Mouse (Mus musculus): Measurements from ENCODE around the gene Aox2. TPM values are rescaled to one million over a fixed set of nuclear protein-coding genes. Genes with fewer than 3 reads are reported as not detected.

The Aox2 gene
- polyA plus RNA-seq (2012; ENCODE audit: insufficient read depth, insufficient read length, missing spikeins), result 0.23 TPM in 1 of 2 replicates, not detected in the other

GRCm38 (mm10) chr1:58278026-58278425 is at the start of gene Aox2:
Aox2 (plus strand) TSS chr1:58278326.
- TF ChIP-seq POLR2A (IDR thresholded peaks at IDR 0.05; ENCODE audit: borderline replicate concordance, low read depth, low read length) (no peak), CTCF (IDR thresholded peaks at IDR 0.05; ENCODE audit: low read depth, low read length) (no peak)
- Histone ChIP-seq H3K4me1 (ENCODE audit: control insufficient read depth, insufficient read depth, low read length) (no peaks in the 10 kb centered on the region), H3K27ac (ENCODE audit: insufficient read depth, low read depth, low read length) (no peak within 1 kb of the TSS), H3K4me3 (ENCODE audit: insufficient read depth, low read length) (no peak within 1 kb of the TSS)

GRCm38 (mm10) chr1:58228916-58229315 is 49.2 kb upstream of the Aox2 start:
- TF ChIP-seq POLR2A (IDR thresholded peaks at IDR 0.05; ENCODE audit: borderline replicate concordance, low read depth, low read length) (no peak), CTCF (IDR thresholded peaks at IDR 0.05; ENCODE audit: low read depth, low read length) (no peak)
- H3K27ac ChIP-seq (ENCODE audit: insufficient read depth, low read depth, low read length), result no peak overlapping the region
- no peak overlapping the region for H3K4me3 ChIP-seq (ENCODE audit: insufficient read depth, low read length)

GRCm38 (mm10) chr1:58229774-58230173 is 48.4 kb upstream of the Aox2 start:
- no peaks in the 10 kb centered on the region for H3K4me1 ChIP-seq (ENCODE audit: control insufficient read depth, insufficient read depth, low read length)
- TF ChIP-seq CTCF (IDR thresholded peaks at IDR 0.05; ENCODE audit: low read depth, low read length) (no peak), POLR2A (IDR thresholded peaks at IDR 0.05; ENCODE audit: borderline replicate concordance, low read depth, low read length) (no peak)

More at GRCm38 (mm10) chr1:58228916-58229315, 49.2 kb upstream of the Aox2 start:
- no peaks in the 10 kb centered on the region for H3K4me1 ChIP-seq (ENCODE audit: control insufficient read depth, insufficient read depth, low read length)

GRCm38 (mm10) chr1:58230542-58230941 is 47.6 kb upstream of the Aox2 start:
- Histone ChIP-seq H3K4me3 (ENCODE audit: insufficient read depth, low read length) (no peak overlapping the region), H3K4me1 (ENCODE audit: control insufficient read depth, insufficient read depth, low read length) (no peaks in the 10 kb centered on the region), H3K27ac (ENCODE audit: insufficient read depth, low read depth, low read length) (no peak overlapping the region)
- TF ChIP-seq POLR2A (IDR thresholded peaks at IDR 0.05; ENCODE audit: borderline replicate concordance, low read depth, low read length) (no peak), CTCF (IDR thresholded peaks at IDR 0.05; ENCODE audit: low read depth, low read length) (no peak)

More at GRCm38 (mm10) chr1:58229774-58230173, 48.4 kb upstream of the Aox2 start:
- Histone ChIP-seq H3K4me3 (ENCODE audit: insufficient read depth, low read length) (no peak overlapping the region), H3K27ac (ENCODE audit: insufficient read depth, low read depth, low read length) (no peak overlapping the region)

GRCm38 (mm10) chr1:58235405-58235804 is 42.7 kb upstream of the Aox2 start:
- peak; percentile 35 for TF ChIP-seq CTCF (IDR thresholded peaks at IDR 0.05; ENCODE audit: low read depth, low read length)
- TF ChIP-seq POLR2A (IDR thresholded peaks at IDR 0.05; ENCODE audit: borderline replicate concordance, low read depth, low read length), result no peak
- H3K4me3 ChIP-seq (ENCODE audit: insufficient read depth, low read length), result no peak overlapping the region
- no peaks in the 10 kb centered on the region for H3K4me1 ChIP-seq (ENCODE audit: control insufficient read depth, insufficient read depth, low read length)
- H3K27ac ChIP-seq (ENCODE audit: insufficient read depth, low read depth, low read length), result no peak overlapping the region

- no peak for TF ChIP-seq POLR2A (IDR thresholded peaks at IDR 0.05; ENCODE audit: borderline replicate concordance, low read depth, low read length)
- TF ChIP-seq CTCF (IDR thresholded peaks at IDR 0.05; ENCODE audit: low read depth, low read length), result no peak
- Histone ChIP-seq H3K4me3 (ENCODE audit: insufficient read depth, low read length) (no peak overlapping the region), H3K27ac (ENCODE audit: insufficient read depth, low read depth, low read length) (no peak overlapping the region), H3K4me1 (ENCODE audit: control insufficient read depth, insufficient read depth, low read length) (no peaks in the 10 kb centered on the region)
Observed at GRCm38 (mm10) chr1:58237527-58238299, 40.4 kb upstream of the Aox2 start.

- no peaks in the 10 kb centered on the region for H3K4me1 ChIP-seq (ENCODE audit: control insufficient read depth, insufficient read depth, low read length)
- no peak overlapping the region for H3K27ac ChIP-seq (ENCODE audit: insufficient read depth, low read depth, low read length)
- H3K4me3 ChIP-seq (ENCODE audit: insufficient read depth, low read length), result no peak overlapping the region
- TF ChIP-seq POLR2A (IDR thresholded peaks at IDR 0.05; ENCODE audit: borderline replicate concordance, low read depth, low read length) (no peak), CTCF (IDR thresholded peaks at IDR 0.05; ENCODE audit: low read depth, low read length) (no peak)
Observed at GRCm38 (mm10) chr1:58238440-58238839, 39.7 kb upstream of the Aox2 start.

- H3K27ac ChIP-seq (ENCODE audit: insufficient read depth, low read depth, low read length), result no peak overlapping the region
- TF ChIP-seq POLR2A (IDR thresholded peaks at IDR 0.05; ENCODE audit: borderline replicate concordance, low read depth, low read length), result no peak
- H3K4me3 ChIP-seq (ENCODE audit: insufficient read depth, low read length), result no peak overlapping the region
- no peaks in the 10 kb centered on the region for H3K4me1 ChIP-seq (ENCODE audit: control insufficient read depth, insufficient read depth, low read length)
Observed at GRCm38 (mm10) chr1:58238961-58239360, 39.2 kb upstream of the Aox2 start.

- no peak overlapping the region for H3K27ac ChIP-seq (ENCODE audit: insufficient read depth, low read depth, low read length)
- no peak overlapping the region for H3K4me3 ChIP-seq (ENCODE audit: insufficient read depth, low read length)
- H3K4me1 ChIP-seq (ENCODE audit: control insufficient read depth, insufficient read depth, low read length), result no peaks in the 10 kb centered on the region
- no peak for TF ChIP-seq POLR2A (IDR thresholded peaks at IDR 0.05; ENCODE audit: borderline replicate concordance, low read depth, low read length)
- TF ChIP-seq CTCF (IDR thresholded peaks at IDR 0.05; ENCODE audit: low read depth, low read length), result no peak
Observed at GRCm38 (mm10) chr1:58240347-58240746, 37.8 kb upstream of the Aox2 start.

- no peaks in the 10 kb centered on the region for H3K4me1 ChIP-seq (ENCODE audit: control insufficient read depth, insufficient read depth, low read length)
- H3K27ac ChIP-seq (ENCODE audit: insufficient read depth, low read depth, low read length), result no peak overlapping the region
- no peak overlapping the region for H3K4me3 ChIP-seq (ENCODE audit: insufficient read depth, low read length)
- TF ChIP-seq POLR2A (IDR thresholded peaks at IDR 0.05; ENCODE audit: borderline replicate concordance, low read depth, low read length) (no peak), CTCF (IDR thresholded peaks at IDR 0.05; ENCODE audit: low read depth, low read length) (no peak)
Observed at GRCm38 (mm10) chr1:58244487-58244886, 33.6 kb upstream of the Aox2 start.

Measured in bone marrow macrophage, adult 2 months (primary cell).